Mouse (Mus musculus): ENCODE measurements at regions not wholly inside any gene's neighbourhood (a gene's known extent, or its start where the extent isn't known, plus 50 kb on each side); places are given as distances from the start of the nearest gene placed in this dataset.

GRCm38 (mm10) chr3:130961704-130962103 lies 148.6 kb upstream of the Lef1 start:
- Histone ChIP-seq H3K4me3 (ENCODE audit: low read depth, low read length) (no peak overlapping the region), H3K27me3 (replicated peaks; ENCODE audit: control insufficient read depth, insufficient read depth, low read length) (0 out of 2 replicates have a peak, but pooled peaks cover 4% of the 10 kb centered on the region), H3K4me1 (replicated peaks; ENCODE audit: control insufficient read depth, insufficient read depth, low read length) (no peaks in the 10 kb centered on the region), H3K36me3 (ENCODE audit: control insufficient read depth, insufficient read depth) (no peaks in the 10 kb centered on the region), H3K9me3 (ENCODE audit: control insufficient read depth) (no peaks in the 10 kb centered on the region), H3K4me2 (replicated peaks; ENCODE audit: low read depth) (no peak overlapping the region), H3K9ac (ENCODE audit: low read depth, low read length) (no peak overlapping the region), H3K27ac (ENCODE audit: low read depth, low read length) (no peak overlapping the region)
- no peak for TF ChIP-seq CTCF (IDR thresholded peaks at IDR 0.05; ENCODE audit: low read depth)
- 64% methylated on average over 6 of the region's 6 CpGs for WGBS
- ATAC-seq: no peak

- H3K4me3 ChIP-seq (ENCODE audit: low read depth, low read length): no peak overlapping the region
- H3K9me3 ChIP-seq (ENCODE audit: control insufficient read depth): no peaks in the 10 kb centered on the region
- H3K27ac ChIP-seq (ENCODE audit: low read depth, low read length): no peak overlapping the region
- no peak for TF ChIP-seq CTCF (IDR thresholded peaks at IDR 0.05; ENCODE audit: low read depth)
- no peaks in the 10 kb centered on the region for H3K4me1 ChIP-seq (replicated peaks; ENCODE audit: control insufficient read depth, insufficient read depth, low read length)
- H3K9ac ChIP-seq (ENCODE audit: low read depth, low read length): no peak overlapping the region
- 79% methylated on average over 4 of the region's 4 CpGs for WGBS
- no peak overlapping the region for H3K4me2 ChIP-seq (replicated peaks; ENCODE audit: low read depth)
- ATAC-seq: no peak
- no peaks in the 10 kb centered on the region for H3K36me3 ChIP-seq (ENCODE audit: control insufficient read depth, insufficient read depth)
- H3K27me3 ChIP-seq (replicated peaks; ENCODE audit: control insufficient read depth, insufficient read depth, low read length): no peaks in the 10 kb centered on the region
Observed at GRCm38 (mm10) chr3:130955958-130956357, 154.3 kb upstream of the Lef1 start.

GRCm38 (mm10) chr3:130951381-130951780 lies 158.9 kb upstream of the Lef1 start:
- no peak for ATAC-seq
- Histone ChIP-seq H3K36me3 (ENCODE audit: control insufficient read depth, insufficient read depth) (no peaks in the 10 kb centered on the region), H3K4me3 (ENCODE audit: low read depth, low read length) (no peak overlapping the region), H3K9ac (ENCODE audit: low read depth, low read length) (no peak overlapping the region), H3K27ac (ENCODE audit: low read depth, low read length) (no peak overlapping the region), H3K4me1 (replicated peaks; ENCODE audit: control insufficient read depth, insufficient read depth, low read length) (no peaks in the 10 kb centered on the region), H3K27me3 (replicated peaks; ENCODE audit: control insufficient read depth, insufficient read depth, low read length) (no peaks in the 10 kb centered on the region), H3K4me2 (replicated peaks; ENCODE audit: low read depth) (no peak overlapping the region), H3K9me3 (ENCODE audit: control insufficient read depth) (no peaks in the 10 kb centered on the region)
- TF ChIP-seq CTCF (IDR thresholded peaks at IDR 0.05; ENCODE audit: low read depth): no peak
- WGBS: 60% methylated on average over 2 of the region's 2 CpGs

- TF ChIP-seq CTCF (IDR thresholded peaks at IDR 0.05; ENCODE audit: low read depth): no peak
- H3K4me3 ChIP-seq (ENCODE audit: low read depth, low read length): no peak overlapping the region
- no peaks in the 10 kb centered on the region for H3K9me3 ChIP-seq (ENCODE audit: control insufficient read depth)
- 51% methylated on average over 6 of the region's 6 CpGs for WGBS
- no peaks in the 10 kb centered on the region for H3K36me3 ChIP-seq (ENCODE audit: control insufficient read depth, insufficient read depth)
- no peaks in the 10 kb centered on the region for H3K27me3 ChIP-seq (replicated peaks; ENCODE audit: control insufficient read depth, insufficient read depth, low read length)
- ATAC-seq: no peak
- no peak overlapping the region for H3K27ac ChIP-seq (ENCODE audit: low read depth, low read length)
- no peak overlapping the region for H3K4me2 ChIP-seq (replicated peaks; ENCODE audit: low read depth)
- H3K4me1 ChIP-seq (replicated peaks; ENCODE audit: control insufficient read depth, insufficient read depth, low read length): 0 out of 2 replicates have a peak, but pooled peaks cover 2% of the 10 kb centered on the region
- no peak overlapping the region for H3K9ac ChIP-seq (ENCODE audit: low read depth, low read length)
Observed at GRCm38 (mm10) chr3:130950872-130951271, 159.4 kb upstream of the Lef1 start.

GRCm38 (mm10) chr3:130947880-130948279 lies 162.4 kb upstream of the Lef1 start:
- Histone ChIP-seq H3K9me3 (ENCODE audit: control insufficient read depth) (no peaks in the 10 kb centered on the region), H3K9ac (ENCODE audit: low read depth, low read length) (no peak overlapping the region), H3K36me3 (ENCODE audit: control insufficient read depth, insufficient read depth) (no peaks in the 10 kb centered on the region), H3K27me3 (replicated peaks; ENCODE audit: control insufficient read depth, insufficient read depth, low read length) (no peaks in the 10 kb centered on the region), H3K4me3 (ENCODE audit: low read depth, low read length) (no peak overlapping the region), H3K4me1 (replicated peaks; ENCODE audit: control insufficient read depth, insufficient read depth, low read length) (0 out of 2 replicates have a peak, but pooled peaks cover 3% of the 10 kb centered on the region), H3K27ac (ENCODE audit: low read depth, low read length) (no peak overlapping the region), H3K4me2 (replicated peaks; ENCODE audit: low read depth) (no peak overlapping the region)
- WGBS: 84% methylated on average over 5 of the region's 5 CpGs
- ATAC-seq: no peak
- no peak for TF ChIP-seq CTCF (IDR thresholded peaks at IDR 0.05; ENCODE audit: low read depth)

GRCm38 (mm10) chr3:130947277-130947606 lies 163.0 kb upstream of the Lef1 start:
- no peak overlapping the region for H3K4me2 ChIP-seq (replicated peaks; ENCODE audit: low read depth)
- TF ChIP-seq CTCF (IDR thresholded peaks at IDR 0.05; ENCODE audit: low read depth): no peak
- no peaks in the 10 kb centered on the region for H3K27me3 ChIP-seq (replicated peaks; ENCODE audit: control insufficient read depth, insufficient read depth, low read length)
- H3K4me1 ChIP-seq (replicated peaks; ENCODE audit: control insufficient read depth, insufficient read depth, low read length): 0 out of 2 replicates have a peak, but pooled peaks cover 3% of the 10 kb centered on the region
- H3K27ac ChIP-seq (ENCODE audit: low read depth, low read length): no peak overlapping the region
- WGBS: 82% methylated on average over 4 of the region's 4 CpGs
- no peak overlapping the region for H3K9ac ChIP-seq (ENCODE audit: low read depth, low read length)
- H3K9me3 ChIP-seq (ENCODE audit: control insufficient read depth): no peaks in the 10 kb centered on the region
- no peak for ATAC-seq
- no peak overlapping the region for H3K4me3 ChIP-seq (ENCODE audit: low read depth, low read length)
- no peaks in the 10 kb centered on the region for H3K36me3 ChIP-seq (ENCODE audit: control insufficient read depth, insufficient read depth)

Data from intestine, postnatal 0 days (tissue).